Mouse (Mus musculus): Measurements from ENCODE around the gene Ftl1.

GRCm38 (mm10) chr7:45508561-45508960 is 48.9 kb upstream of the Ftl1 start:
- TF ChIP-seq CTCF (IDR thresholded peaks at IDR 0.05; ENCODE audit: insufficient read depth, low read depth, low read length), result no peak
- no peak for TF ChIP-seq POLR2A (IDR thresholded peaks at IDR 0.05; ENCODE audit: insufficient read depth, low read depth, low read length)
